Comparison of ENCODE assay signal across 8 mouse cellular contexts in genomic region chr9:99662406-99662805, GRCm38 (mm10). TPM values are rescaled to one million over a fixed set of nuclear protein-coding genes. Genes with fewer than 3 reads are reported as not detected.
A peak's percentile ranks its signal among the peaks of the same experiment; 100 is the strongest.
DNase-seq lines count a peak whose midpoint lies in the region; ATAC-seq and TF ChIP-seq lines count a peak whose summit lies in the region.

No protein-coding gene starts in this region.

- no peaks in the 10 kb centered on the region for H3K27me3 ChIP-seq in kidney, embryonic 16.5 days (ENCODE audit: insufficient read depth, low read length)
- no peaks in the 10 kb centered on the region for H3K27me3 ChIP-seq in midbrain, embryonic 16.5 days (ENCODE audit: control insufficient read depth, insufficient read depth, low read depth, low read length)
- no peaks in the 10 kb centered on the region for H3K27me3 ChIP-seq in stomach, postnatal 0 days (ENCODE audit: control insufficient read depth, insufficient read depth, low read length)

- 21% methylated on average over 7 of the region's 7 CpGs for WGBS in kidney, embryonic 16.5 days
- 26% methylated on average over 7 of the region's 7 CpGs for WGBS in midbrain, embryonic 16.5 days
- WGBS in stomach, postnatal 0 days: 27% methylated on average over 7 of the region's 7 CpGs

- no peak for TF ChIP-seq EP300 in stomach, postnatal 0 days (optimal IDR thresholded peaks at IDR 0.05)

- no peak for ATAC-seq in kidney, embryonic 16.5 days (ENCODE audit: low FRiP score, low TSS enrichment)
- ATAC-seq in midbrain, embryonic 16.5 days: peak; percentile 66; the same call in 1 of the 2 replicates
- ATAC-seq in stomach, postnatal 0 days (ENCODE audit: low FRiP score, low TSS enrichment): peak; percentile 28; the same call in 1 of the 2 replicates

- no peaks in the 10 kb centered on the region for H3K9me3 ChIP-seq in kidney, embryonic 16.5 days (ENCODE audit: low read length)
- no peaks in the 10 kb centered on the region for H3K9me3 ChIP-seq in midbrain, embryonic 16.5 days (replicated peaks; ENCODE audit: control insufficient read depth, low read length, poor library complexity, severe bottlenecking)
- no peaks in the 10 kb centered on the region for H3K9me3 ChIP-seq in stomach, postnatal 0 days (ENCODE audit: control insufficient read depth, low read length)

- H3K27ac ChIP-seq in kidney, embryonic 16.5 days (ENCODE audit: low read length): no peak overlapping the region
- H3K27ac ChIP-seq in midbrain, embryonic 16.5 days (ENCODE audit: low read length): no peak overlapping the region
- H3K27ac ChIP-seq in stomach, postnatal 0 days (replicated peaks): no peak overlapping the region

- no peak overlapping the region for H3K9ac ChIP-seq in kidney, embryonic 16.5 days (replicated peaks; ENCODE audit: low read length)
- no peak overlapping the region for H3K9ac ChIP-seq in midbrain, embryonic 16.5 days (ENCODE audit: low read depth, low read length)
- H3K9ac ChIP-seq in stomach, postnatal 0 days (ENCODE audit: low read length): no peak overlapping the region

- DNase-seq in kidney, adult 18-20 months: peak; percentile 80
- DNase-seq in cerebellum, adult 8-10 months: peak; percentile 69
- peak; percentile 47 to 54 for DNase-seq in frontal cortex, postnatal 10 days (ENCODE audit: low spot score in 2 of 2)
- peak; percentile 26 for DNase-seq in hindlimb bud, embryonic 11.5 days (ENCODE audit: extremely low spot score, low read depth, low spot score)
- peak; percentile 47 to 66 for DNase-seq in left cerebral cortex, postnatal 10 days (ENCODE audit: extremely low spot score in 1 of 2, low spot score in 2 of 2)
- peak; percentile 85 for DNase-seq in stomach, postnatal 0 days (ENCODE audit: low spot score)

- no peak overlapping the region for H3K4me2 ChIP-seq in kidney, embryonic 16.5 days (replicated peaks; ENCODE audit: low read depth, low read length)
- H3K4me2 ChIP-seq in midbrain, embryonic 16.5 days (ENCODE audit: low read length): no peak overlapping the region
- H3K4me2 ChIP-seq in stomach, postnatal 0 days (replicated peaks; ENCODE audit: low read depth): no peak overlapping the region

- intact Hi-C loops in left cerebral cortex, postnatal 10 days (cut with DNase I): loop anchor here (5.0 kb wide), 1 partner anchor 75 kb away; no protein-coding TSS in a partner anchor

- H3K36me3 ChIP-seq in kidney, embryonic 16.5 days (ENCODE audit: insufficient read depth, low read length): peaks cover 39% of the 10 kb centered on the region
- H3K36me3 ChIP-seq in midbrain, embryonic 16.5 days (ENCODE audit: control insufficient read depth, insufficient read depth, low read length): peaks cover 5% of the 10 kb centered on the region; the same call in 1 of the 2 replicates
- peaks cover 12% of the 10 kb centered on the region for H3K36me3 ChIP-seq in stomach, postnatal 0 days (ENCODE audit: control insufficient read depth, insufficient read depth, low read length)

- TF ChIP-seq CTCF in stomach, postnatal 0 days (IDR thresholded peaks at IDR 0.05; ENCODE audit: low read depth): peak; percentile 91

- H3K4me1 ChIP-seq in kidney, embryonic 16.5 days (ENCODE audit: insufficient read depth, low read length): peaks cover 3% of the 10 kb centered on the region
- H3K4me1 ChIP-seq in midbrain, embryonic 16.5 days (ENCODE audit: control insufficient read depth, insufficient read depth, low read length): no peaks in the 10 kb centered on the region
- no peaks in the 10 kb centered on the region for H3K4me1 ChIP-seq in stomach, postnatal 0 days (replicated peaks; ENCODE audit: control insufficient read depth, insufficient read depth)

- H3K4me3 ChIP-seq in kidney, embryonic 16.5 days (ENCODE audit: low read length): no peak overlapping the region
- no peak overlapping the region for H3K4me3 ChIP-seq in midbrain, embryonic 16.5 days (ENCODE audit: low read depth, low read length)
- H3K4me3 ChIP-seq in stomach, postnatal 0 days (ENCODE audit: low read depth, low read length): no peak overlapping the region

RNA-seq across cellular contexts. Expression of gene Dzip1l, which starts 33.1 kb away (rescaled TPM):
- 27.4 and 27.6 TPM in 2 replicates for polyA plus RNA-seq in kidney, embryonic 16.5 days (2015; fragmentation: Nextera tagmentation; extraction: Ambion mirVana)
- 10 to 100 TPM; 24.9 to 31.4 TPM for total RNA-seq in left cerebral cortex, postnatal 10 days (2021)
- polyA plus RNA-seq in midbrain, embryonic 16.5 days (2015; fragmentation: Nextera tagmentation; extraction: Ambion mirVana): 7.7 and 8.8 TPM in 2 replicates
- polyA plus RNA-seq in stomach, postnatal 0 days (2015; fragmentation: Nextera tagmentation; extraction: Ambion mirVana): 6.3 and 8.6 TPM in 2 replicates

RNA-seq across cellular contexts. Expression of gene A4gnt, which starts 50.1 kb away (rescaled TPM):
- 0.68 and 0.94 TPM in 2 replicates for polyA plus RNA-seq in kidney, embryonic 16.5 days (2015; fragmentation: Nextera tagmentation; extraction: Ambion mirVana)
- total RNA-seq in left cerebral cortex, postnatal 10 days (2021): not detected
- not detected in 2 replicates for polyA plus RNA-seq in midbrain, embryonic 16.5 days (2015; fragmentation: Nextera tagmentation; extraction: Ambion mirVana)
- polyA plus RNA-seq in stomach, postnatal 0 days (2015; fragmentation: Nextera tagmentation; extraction: Ambion mirVana): 4.3 and 4.5 TPM in 2 replicates

RNA-seq across cellular contexts. Expression of gene Cldn18, which starts 54.7 kb away (rescaled TPM):
- polyA plus RNA-seq in kidney, embryonic 16.5 days (2015; fragmentation: Nextera tagmentation; extraction: Ambion mirVana): 6.1 TPM in 1 of 2 replicates, not detected in the other
- not detected for total RNA-seq in left cerebral cortex, postnatal 10 days (2021)
- not detected in 2 replicates for polyA plus RNA-seq in midbrain, embryonic 16.5 days (2015; fragmentation: Nextera tagmentation; extraction: Ambion mirVana)
- polyA plus RNA-seq in stomach, postnatal 0 days (2015; fragmentation: Nextera tagmentation; extraction: Ambion mirVana): 591 and 619 TPM in 2 replicates

Comparison
In these comparisons a context has a peak if more than half of its experiments do, and no peak if none do; other contexts are left out.
1. DNase-seq: peak in every context shown above with its lines; median percentile 85 in stomach, postnatal 0 days; 80 in kidney, adult 18-20 months; 69 in cerebellum, adult 8-10 months; 56 in left cerebral cortex, postnatal 10 days; 50 in frontal cortex, postnatal 10 days; 26 in hindlimb bud, embryonic 11.5 days.
2. RNA of gene Cldn18, which starts 54.7 kb away (polyA plus RNA-seq): 591 to 619 TPM in stomach, postnatal 0 days; 6.1 TPM in kidney, embryonic 16.5 days and not detected in midbrain, embryonic 16.5 days; every median in the first group is over 10 times any median in the second.